11 mouse cellular contexts compared by ENCODE assay signal in genomic region chr10:88983444-88983843, GRCm38 (mm10).
DNase-seq lines count a peak whose midpoint lies in the region; ATAC-seq and TF ChIP-seq lines count a peak whose summit lies in the region.
"Had no signal": no experiment of that assay in that cellular context is flagged by ENCODE, and none has a peak within 500 bp of the region (broad histone marks: within the 10 kb centered on the region; RNA-seq: fewer than 3 reads in every experiment).

No protein-coding gene starts in this region.

- intact Hi-C loops in heart, postnatal 25 days (cut with DNase I) = loop anchor here (5.0 kb wide), 1 partner anchor 156 kb away; the partner anchor contains the start of gene Utp20
- intact Hi-C loops in left cerebral cortex, postnatal 4 days (cut with DNase I) = no loop called here

- H3K4me3 ChIP-seq in heart, postnatal 0 days (ENCODE audit: low read depth, low read length) = no peak overlapping the region
- no peak overlapping the region for H3K4me3 ChIP-seq in thymus, adult 2 months (ENCODE audit: control insufficient read depth, insufficient read depth, low read length)
- H3K4me3 ChIP-seq: heart, embryonic 13.5 days; stomach, embryonic 15.5 days had no signal

- WGBS in heart, postnatal 0 days = 30% methylated on average over 8 of the region's 8 CpGs
- 43% methylated on average over 8 of the region's 8 CpGs for WGBS in thymus, adult 2 months

- no peak for TF ChIP-seq EP300 in heart, postnatal 0 days (IDR thresholded peaks at IDR 0.05; ENCODE audit: low read depth)

- DNase-seq in heart, postnatal 0 days (ENCODE audit: low spot score) = no peak
- no peak for DNase-seq in heart, postnatal 25 days (ENCODE audit: low spot score)
- DNase-seq in thymus, adult 2 months = peak; percentile 3
- DNase-seq in thymus, postnatal 36 days = no peak
- peak; percentile 1 for DNase-seq in embryo, embryonic 11.5 days (ENCODE audit: low read depth, low spot score)
- DNase-seq in left cerebral cortex, postnatal 4 days = peak; percentile 16
- DNase-seq in spleen, adult 12 weeks (ENCODE audit: low spot score) = no peak

- no peaks in the 10 kb centered on the region for H3K4me1 ChIP-seq in heart, postnatal 0 days (ENCODE audit: control insufficient read depth, insufficient read depth)
- no peaks in the 10 kb centered on the region for H3K4me1 ChIP-seq in thymus, adult 2 months (replicated peaks; ENCODE audit: control insufficient read depth, insufficient read depth, low read length)
- H3K4me1 ChIP-seq: heart, embryonic 13.5 days; stomach, embryonic 15.5 days had no signal

- TF ChIP-seq CTCF in heart, postnatal 0 days (IDR thresholded peaks at IDR 0.05; ENCODE audit: low read depth) = peak; percentile 38
- TF ChIP-seq CTCF in thymus, adult 2 months (IDR thresholded peaks at IDR 0.05; ENCODE audit: borderline replicate concordance, control insufficient read depth, extremely low read depth, insufficient read depth, low read length, poor library complexity) = no peak

- H3K36me3 ChIP-seq in heart, postnatal 0 days (replicated peaks; ENCODE audit: control insufficient read depth, insufficient read depth, low read length) = no peaks in the 10 kb centered on the region
- no peaks in the 10 kb centered on the region for H3K36me3 ChIP-seq in thymus, adult 2 months (ENCODE audit: control insufficient read depth, insufficient read depth, low read length)
- H3K36me3 ChIP-seq: heart, embryonic 13.5 days; stomach, embryonic 15.5 days had no signal

- H3K27me3 ChIP-seq in heart, postnatal 0 days (ENCODE audit: control insufficient read depth, insufficient read depth, low read length) = no peaks in the 10 kb centered on the region
- H3K27me3 ChIP-seq in thymus, adult 2 months (ENCODE audit: control insufficient read depth, insufficient read depth, low read length) = no peaks in the 10 kb centered on the region
- H3K27me3 ChIP-seq: heart, embryonic 13.5 days; stomach, embryonic 15.5 days had no signal

- H3K4me2 ChIP-seq in heart, postnatal 0 days (ENCODE audit: low read depth, low read length) = no peak overlapping the region
- H3K4me2 ChIP-seq: heart, embryonic 13.5 days; stomach, embryonic 15.5 days had no signal

- ATAC-seq in heart, postnatal 0 days (ENCODE audit: insufficient read depth, low read depth) = no peak
- no peak for ATAC-seq in monocyte, adult 5-6 weeks (replicated peaks; ENCODE audit: insufficient number of reproducible peaks, low FRiP score, low TSS enrichment, poor library complexity, severe bottlenecking)

- no peaks in the 10 kb centered on the region for H3K9me3 ChIP-seq in heart, postnatal 0 days (replicated peaks; ENCODE audit: control insufficient read depth, low read length)
- H3K9me3 ChIP-seq: heart, embryonic 13.5 days; stomach, embryonic 15.5 days had no signal

- H3K9ac ChIP-seq in heart, postnatal 0 days (replicated peaks; ENCODE audit: low read depth, low read length) = no peak overlapping the region
- H3K9ac ChIP-seq: heart, embryonic 13.5 days; stomach, embryonic 15.5 days had no signal

- H3K27ac ChIP-seq in heart, postnatal 0 days (ENCODE audit: low read depth) = no peak overlapping the region
- H3K27ac ChIP-seq in thymus, adult 2 months (ENCODE audit: control insufficient read depth, insufficient read depth, low read length) = no peak overlapping the region
- H3K27ac ChIP-seq: heart, embryonic 13.5 days; macrophage; stomach, embryonic 15.5 days had no signal

- no peak for TF ChIP-seq POLR2A in thymus, adult 2 months (IDR thresholded peaks at IDR 0.05; ENCODE audit: control insufficient read depth, extremely low read depth, insufficient read depth, low read length, poor library complexity)

Comparison
In these comparisons a context has a peak if more than half of its experiments do, and no peak if none do; other contexts are left out.
1. DNase-seq: peak in thymus, adult 2 months (single experiment), embryo, embryonic 11.5 days (single experiment) and left cerebral cortex, postnatal 4 days (single experiment); none in heart, postnatal 0 days (single experiment), heart, postnatal 25 days (single experiment), thymus, postnatal 36 days (0 of 2) and spleen, adult 12 weeks (single experiment).